Mouse (Mus musculus) myocyte (in vitro differentiated cells): ENCODE measurements around the gene Gstp3. TPM values are rescaled to one million over a fixed set of nuclear protein-coding genes. Genes with fewer than 3 reads are reported as not detected.

Experiments used
- H3K27me3 ChIP-seq: one replicate; pipeline ENCODE4 v1.6.1; 2011; ENCODE audit not compliant: control insufficient read depth, insufficient read depth, insufficient read length
- H3K36me3 ChIP-seq: one replicate; pipeline ENCODE4 v1.6.1; 2011; ENCODE audit not compliant: control insufficient read depth, insufficient read depth
- H3K4me2 ChIP-seq: one replicate; pipeline ENCODE4 v1.6.1; 2011; ENCODE audit warnings: low read depth, control low read depth
- H3K4me3 ChIP-seq: one replicate; pipeline ENCODE4 v1.5.1; 2011; ENCODE audit warnings: mild to moderate bottlenecking, control low read depth, moderate library complexity
- H3K79me2 ChIP-seq: one replicate; pipeline ENCODE4 v1.6.1; 2011; ENCODE audit not compliant: control insufficient read depth, insufficient read depth
- H3ac ChIP-seq: one replicate; pipeline ENCODE4 v1.6.1; 2011; ENCODE audit not compliant: control insufficient read depth, insufficient read length
- CEBPB ChIP-seq: IDR thresholded peaks from 2 replicates; pipeline ENCODE4 v1.6.1; 2011; ENCODE audit warnings: mild to moderate bottlenecking, moderate library complexity; ENCODE audit not compliant: poor library complexity, insufficient read depth, severe bottlenecking
- E2F4 ChIP-seq: IDR thresholded peaks from one replicate; pipeline ENCODE4 v1.6.1; 2011; ENCODE audit warnings: mild to moderate bottlenecking, control low read depth, moderate library complexity; ENCODE audit not compliant: insufficient read depth
- MAX ChIP-seq: IDR thresholded peaks from one replicate; pipeline ENCODE4 v1.6.1; 2011; ENCODE audit warnings: low read depth, mild to moderate bottlenecking, control low read depth
- MYOD1 ChIP-seq, 3 experiments: IDR thresholded peaks; one replicate each; pipeline ENCODE4 v1.6.1; 2011; ENCODE audit warnings: control low read depth in 2 of 3, low read depth in 2 of 3, mild to moderate bottlenecking in 2 of 3, moderate library complexity in 1 of 3; ENCODE audit not compliant: insufficient read length in 2 of 3, control insufficient read depth in 1 of 3
- MYOG ChIP-seq, 3 experiments: IDR thresholded peaks; one replicate each; pipeline ENCODE4 v1.6.1; 2011; ENCODE audit warnings: control low read depth in 2 of 3, low read depth in 2 of 3, mild to moderate bottlenecking in 2 of 3; ENCODE audit not compliant: insufficient read length in 2 of 3, control insufficient read depth in 1 of 3, insufficient read depth in 1 of 3
- POLR2A ChIP-seq: IDR thresholded peaks from one replicate; pipeline ENCODE4 v1.6.1; 2011; ENCODE audit warnings: low read depth, mild to moderate bottlenecking, control low read depth, moderate library complexity; ENCODE audit not compliant: insufficient read length
- POLR2AphosphoS2 ChIP-seq: IDR thresholded peaks from one replicate; pipeline ENCODE4 v1.6.1; 2011; ENCODE audit warnings: low read depth, control low read depth; ENCODE audit not compliant: insufficient read length
- REST ChIP-seq: IDR thresholded peaks from one replicate; pipeline ENCODE4 v1.6.1; 2011; ENCODE audit warnings: mild to moderate bottlenecking, control low read depth, moderate library complexity; ENCODE audit not compliant: insufficient read depth, insufficient read length
- SRF ChIP-seq: IDR thresholded peaks from one replicate; pipeline ENCODE4 v1.6.1; 2011; ENCODE audit warnings: low read depth; ENCODE audit not compliant: control insufficient read depth, insufficient read length
- TCF12 ChIP-seq: IDR thresholded peaks from one replicate; pipeline ENCODE4 v1.6.1; 2011; ENCODE audit warnings: mild to moderate bottlenecking, control low read depth; ENCODE audit not compliant: poor library complexity, insufficient read depth, severe bottlenecking
- TCF3 ChIP-seq: IDR thresholded peaks from one replicate; pipeline ENCODE4 v1.6.1; 2011; ENCODE audit warnings: low read depth, control low read depth; ENCODE audit not compliant: insufficient read length
- USF1 ChIP-seq: IDR thresholded peaks from one replicate; pipeline ENCODE4 v1.6.1; 2011; ENCODE audit warnings: low read depth, mild to moderate bottlenecking, control low read depth, moderate library complexity
- polyA plus RNA-seq: library from polyadenylated mRNA; unstranded; fragments of >200 nt; fragmentation: generic; extraction: Trizol; gene quantifications from one replicate; pipeline ENCODE4 v1.2.1, GENCODE M21; 2012; ENCODE audit warnings: missing spikeins

Gstp3 gene
- polyA plus RNA-seq, 1 experiment = 0.25 TPM

GRCm38 (mm10) chr19:4057389-4057788 is 2.0 kb downstream of the Gstp3 start:
- TF ChIP-seq REST (no peak), MYOD1 (IDR thresholded peaks at IDR 0.05; ENCODE audit: control insufficient read depth in 1 of 3, insufficient read length in 2 of 3, low read depth in 2 of 3) (no peak), POLR2AphosphoS2 (no peak)
- Histone ChIP-seq H3ac (no peak overlapping the region), H3K79me2 (no peaks in the 10 kb centered on the region), H3K4me2 (no peak overlapping the region), H3K36me3 (no peaks in the 10 kb centered on the region), H3K4me3 (no peak overlapping the region), H3K27me3 (no peaks in the 10 kb centered on the region)

DNA sequence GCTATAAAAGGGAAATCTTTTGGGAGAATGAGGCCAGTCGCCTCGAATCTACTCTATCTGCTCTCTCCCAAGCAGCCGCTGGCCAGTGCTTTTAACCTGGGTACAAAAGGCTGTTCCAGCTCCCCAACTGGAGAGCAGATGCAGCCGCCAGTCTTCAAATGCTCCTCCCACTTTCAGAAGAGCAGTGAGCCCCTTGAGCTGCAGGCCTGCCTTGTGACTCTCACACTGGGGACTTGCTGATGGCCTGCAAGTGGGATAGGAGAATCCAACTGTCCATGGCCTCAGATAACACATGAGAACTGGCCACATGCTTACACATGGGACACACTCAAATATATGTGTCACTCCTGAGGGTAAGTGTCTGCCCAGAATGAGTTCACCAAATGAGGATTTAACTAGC is 2.6 kb downstream of the Gstp3 start:
- TF ChIP-seq POLR2AphosphoS2 (no peak), MYOD1 (IDR thresholded peaks at IDR 0.05; ENCODE audit: control insufficient read depth in 1 of 3, insufficient read length in 2 of 3, low read depth in 2 of 3) (peak in 1 of 3 experiments; percentile 21), POLR2A (no peak)
- no peaks in the 10 kb centered on the region for H3K27me3 ChIP-seq
- no peaks in the 10 kb centered on the region for H3K36me3 ChIP-seq
- no peak overlapping the region for H3ac ChIP-seq
- no peak overlapping the region for H3K4me3 ChIP-seq
- no peak overlapping the region for H3K4me2 ChIP-seq
- H3K79me2 ChIP-seq = no peaks in the 10 kb centered on the region

DNA sequence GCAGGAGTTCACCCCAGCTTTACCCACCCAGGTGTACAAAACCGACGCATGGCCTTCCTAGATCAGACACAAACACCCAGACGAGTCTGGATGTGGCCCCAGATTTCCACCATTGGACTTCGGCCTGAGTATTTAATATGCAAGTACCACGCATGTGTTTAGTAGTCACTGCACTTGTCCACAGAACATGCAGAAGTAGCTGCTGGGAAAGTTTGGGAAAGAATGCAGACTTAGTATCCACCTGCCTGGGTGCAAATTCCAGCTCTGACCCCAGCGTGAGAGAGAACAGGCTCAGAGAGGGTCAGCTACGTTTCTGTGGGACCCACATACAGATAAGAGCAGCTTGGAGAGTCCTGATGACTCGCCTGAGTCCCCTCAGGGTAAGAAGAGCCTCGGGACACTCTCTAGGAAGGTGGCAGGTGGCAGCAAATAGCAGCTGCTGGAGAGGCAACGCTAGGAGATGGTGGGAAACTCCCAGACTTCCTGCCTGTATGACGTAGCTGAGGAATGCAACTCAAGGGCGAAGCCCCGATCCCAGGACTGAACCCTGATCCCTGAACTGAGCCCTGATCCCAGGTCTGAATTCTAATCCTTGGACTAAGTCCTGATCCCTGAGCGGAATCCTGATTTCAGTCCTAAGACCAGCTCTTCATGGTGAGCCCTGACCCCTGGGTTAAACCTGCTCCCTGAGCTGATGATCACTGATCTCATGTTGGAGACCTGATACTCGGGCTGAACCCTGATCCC is 3.2 kb downstream of the Gstp3 start:
- H3K27me3 ChIP-seq = no peaks in the 10 kb centered on the region
- no peak overlapping the region for H3K4me2 ChIP-seq
- no peak overlapping the region for H3ac ChIP-seq
- H3K4me3 ChIP-seq = no peak overlapping the region
- TF ChIP-seq MYOG (IDR thresholded peaks at IDR 0.05; ENCODE audit: control insufficient read depth in 1 of 3, insufficient read depth in 1 of 3, insufficient read length in 2 of 3, low read depth in 2 of 3) (peak in 2 of 3 experiments; percentile 35 to 81), MYOD1 (IDR thresholded peaks at IDR 0.05; ENCODE audit: control insufficient read depth in 1 of 3, insufficient read length in 2 of 3, low read depth in 2 of 3) (peak in 2 of 3 experiments; percentile 44 to 82), TCF12 (no peak)
- no peaks in the 10 kb centered on the region for H3K79me2 ChIP-seq
- no peaks in the 10 kb centered on the region for H3K36me3 ChIP-seq

GRCm38 (mm10) chr19:4055216-4055946 is 4.0 kb downstream of the Gstp3 start:
- Histone ChIP-seq H3K4me2 (no peak overlapping the region), H3K4me3 (no peak overlapping the region), H3ac (no peak overlapping the region), H3K79me2 (no peaks in the 10 kb centered on the region), H3K27me3 (no peaks in the 10 kb centered on the region), H3K36me3 (no peaks in the 10 kb centered on the region)
- TF ChIP-seq E2F4 = no peak

GRCm38 (mm10) chr19:4054613-4055012 is 4.8 kb downstream of the Gstp3 start:
- Histone ChIP-seq H3K36me3 (no peaks in the 10 kb centered on the region), H3K79me2 (no peaks in the 10 kb centered on the region), H3K27me3 (no peaks in the 10 kb centered on the region), H3K4me3 (no peak overlapping the region), H3ac (no peak overlapping the region), H3K4me2 (no peak overlapping the region)
- no peak for TF ChIP-seq E2F4
- TF ChIP-seq POLR2AphosphoS2 = no peak
- no peak for TF ChIP-seq TCF12
- no peak for TF ChIP-seq MAX
- no peak for TF ChIP-seq REST
- TF ChIP-seq SRF = no peak
- TF ChIP-seq USF1 = no peak
- no peak for TF ChIP-seq TCF3
- no peak for TF ChIP-seq MYOG (IDR thresholded peaks at IDR 0.05; ENCODE audit: control insufficient read depth in 1 of 3, insufficient read depth in 1 of 3, insufficient read length in 2 of 3, low read depth in 2 of 3)
- no peak for TF ChIP-seq CEBPB
- TF ChIP-seq MYOD1 (IDR thresholded peaks at IDR 0.05; ENCODE audit: control insufficient read depth in 1 of 3, insufficient read length in 2 of 3, low read depth in 2 of 3) = no peak
- TF ChIP-seq POLR2A = no peak
